Mouse (Mus musculus): ENCODE results near the gene Lamtor3. TPM values are rescaled to one million over a fixed set of nuclear protein-coding genes. Genes with fewer than 3 reads are reported as not detected.
"Not testable (repeated sequence)": the region's sequence is repeated elsewhere in the genome, so short reads cannot be mapped to it uniquely, and the experiment has no call there.

Gene Lamtor3
- total RNA-seq (2021): 10 to 100 TPM; 92.8 to 96.6 TPM

DNA sequence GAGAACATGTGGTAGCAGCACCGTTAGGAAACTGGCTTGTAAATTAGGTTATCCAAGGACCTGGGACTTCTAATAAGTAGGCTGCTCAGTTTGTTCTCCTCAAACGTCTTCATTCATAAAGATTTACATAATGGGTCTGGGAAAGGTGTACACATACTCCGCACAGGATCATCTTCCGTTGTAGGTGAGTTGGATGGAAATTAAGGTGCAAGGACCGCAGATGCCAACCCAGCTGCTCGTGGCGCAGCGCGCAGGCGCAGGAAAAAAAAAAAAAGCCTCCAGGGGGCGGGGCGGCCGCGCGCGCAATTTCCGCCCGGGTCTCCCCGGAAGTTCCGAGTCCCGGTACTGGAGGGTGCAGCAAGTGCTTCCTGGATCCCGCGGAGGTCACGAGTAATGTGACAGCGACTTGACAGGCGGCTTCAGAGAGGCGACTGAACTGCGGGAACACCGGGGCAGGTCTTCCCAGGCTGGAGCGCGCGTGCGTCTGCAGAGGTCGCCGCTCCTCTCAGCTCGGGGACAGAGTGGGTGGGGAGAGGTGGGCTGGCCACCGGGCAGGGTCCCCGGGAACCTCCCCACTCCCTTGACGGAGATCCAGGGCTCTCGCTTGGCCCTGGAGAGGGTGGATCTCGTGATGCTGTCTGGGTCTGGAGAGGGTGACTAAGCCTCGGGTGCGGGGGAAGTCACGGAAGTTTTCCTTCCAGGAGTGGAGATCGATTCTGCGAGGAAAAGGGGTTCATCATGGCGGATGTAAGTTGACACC is at the start of gene Lamtor3:
Gene Lamtor3, plus strand, starts transcription at position 335 of the 760 bp plus-strand sequence.
- peak; percentile 72 for DNase-seq (ENCODE audit: low spot score)

DNA sequence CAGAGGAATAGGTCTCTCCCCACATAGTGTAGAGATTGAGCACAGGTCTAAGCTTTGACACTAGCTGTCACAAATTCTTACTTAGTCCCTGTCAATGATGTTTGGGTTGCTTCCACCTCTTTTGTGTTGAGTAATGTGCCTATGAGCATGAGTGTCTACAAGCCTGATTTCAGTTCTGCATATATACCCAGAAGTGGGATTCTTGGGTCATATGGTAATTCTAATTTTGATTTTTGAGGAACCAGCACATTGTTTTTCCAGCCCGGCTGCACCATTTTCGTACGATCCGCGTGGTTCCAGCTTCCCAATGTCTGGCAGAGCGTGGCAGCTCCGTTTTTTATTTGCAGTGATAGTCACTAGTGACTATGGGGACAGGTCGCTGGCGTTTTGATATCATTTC is 48.9 kb upstream of the Lamtor3 start:
- no peak for DNase-seq (ENCODE audit: low spot score)
- intact Hi-C loops (cut with DNase I): loop anchor here (5.0 kb wide), 1 partner anchor 123 kb away; no protein-coding TSS in a partner anchor

More for the DNA sequence above, at the start of gene Lamtor3:
- intact Hi-C loops (cut with DNase I): loop anchor here (2.0 kb wide), 2 partner anchors 52 to 226 kb away; partner anchors contain the start of genes Dnajb14 and Mttp

DNA sequence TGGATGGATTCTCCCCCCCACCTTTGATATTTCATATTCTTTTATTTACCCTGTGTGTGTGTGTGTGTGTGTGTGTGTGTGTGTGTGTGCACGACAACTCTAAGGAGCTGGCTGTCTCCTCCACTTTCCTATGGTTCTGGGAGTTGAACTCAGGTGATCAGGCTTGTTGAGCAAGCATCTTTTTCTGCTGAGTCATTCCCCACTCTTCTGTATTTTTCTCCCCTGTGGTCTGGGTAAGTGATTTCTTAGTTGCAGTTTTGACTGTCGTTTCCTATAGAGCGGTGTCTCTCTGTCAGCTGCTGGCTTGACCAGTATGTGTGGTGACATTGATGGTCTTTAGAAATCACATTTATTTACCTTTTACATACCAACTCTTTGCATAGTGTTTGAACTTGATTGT is 39.0 kb upstream of the Lamtor3 start:
- no peak for DNase-seq (ENCODE audit: low spot score)
- intact Hi-C loops (cut with DNase I): no loop called here

DNA sequence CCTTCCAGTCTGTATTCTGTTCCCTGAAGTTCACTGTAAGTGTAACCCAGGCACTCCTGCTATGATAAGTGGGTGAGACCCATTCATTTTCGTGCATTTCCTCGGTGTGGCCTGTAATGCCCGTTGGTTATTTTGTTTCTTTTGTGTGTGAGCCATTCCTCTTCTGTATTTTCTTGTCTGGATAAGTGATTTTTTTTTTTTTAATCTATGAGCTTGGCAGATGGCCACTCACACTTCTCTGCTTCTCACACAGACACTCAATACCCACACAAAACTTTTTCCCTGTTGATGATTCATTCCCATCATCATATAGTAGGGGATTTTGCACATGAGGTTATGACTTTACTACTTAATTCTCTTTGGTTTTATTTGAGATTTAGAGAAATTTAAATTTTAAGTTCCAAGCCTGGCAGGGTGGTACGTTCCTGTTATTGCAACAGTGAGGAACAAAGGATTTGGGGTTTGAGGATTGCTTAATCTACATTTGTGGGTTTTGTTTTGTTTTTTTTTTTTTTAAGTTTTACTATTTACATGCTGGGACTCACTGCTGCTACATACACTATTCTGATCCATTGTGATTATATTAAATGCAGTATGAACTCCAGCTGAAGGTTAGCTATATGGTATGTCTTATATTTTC is 38.1 kb upstream of the Lamtor3 start:
- DNase-seq (ENCODE audit: low spot score): no peak
- intact Hi-C loops (cut with DNase I): no loop called here

DNA sequence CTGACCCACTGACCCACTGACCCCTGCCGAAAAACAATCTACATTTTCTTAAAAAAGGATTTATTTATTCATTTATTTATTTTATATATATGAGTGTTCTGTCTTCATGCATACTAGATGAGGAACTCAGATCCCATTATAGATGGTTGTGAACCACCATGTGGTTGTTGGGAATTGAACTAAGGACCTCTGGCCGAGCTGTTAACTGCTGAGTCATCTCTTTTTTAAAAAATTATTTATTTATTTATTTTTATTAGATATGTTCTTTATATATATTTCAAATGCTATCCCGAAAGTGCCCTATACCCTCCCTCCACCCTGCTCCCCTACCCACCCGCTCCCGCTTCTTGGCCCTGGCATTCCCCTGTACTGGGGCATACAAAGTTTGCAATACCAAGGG is 37.2 kb upstream of the Lamtor3 start:
- intact Hi-C loops (cut with DNase I): no loop called here
- no peak for DNase-seq (ENCODE audit: low spot score)

DNA sequence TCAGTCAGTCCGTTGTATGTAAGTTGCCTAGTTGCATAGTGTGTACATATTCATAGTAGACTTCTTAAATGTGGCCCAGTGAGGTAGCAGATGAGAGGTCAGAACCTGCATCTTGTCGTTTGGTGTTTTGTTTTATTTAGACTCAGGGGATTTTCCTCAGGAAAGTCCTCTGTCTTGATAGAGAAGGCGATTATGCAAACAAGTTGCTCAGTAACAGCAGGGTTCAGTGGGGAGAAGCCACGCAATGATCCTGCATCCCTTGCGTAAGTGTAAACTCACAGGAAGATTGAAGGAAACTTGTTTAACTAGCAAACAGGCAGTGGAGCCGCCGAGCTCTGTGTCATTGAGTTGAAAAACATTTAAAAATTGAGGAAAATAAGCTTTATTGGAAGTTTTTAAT is 30.3 kb upstream of the Lamtor3 start:
- DNase-seq (ENCODE audit: low spot score): no peak
- intact Hi-C loops (cut with DNase I): no loop called here

DNA sequence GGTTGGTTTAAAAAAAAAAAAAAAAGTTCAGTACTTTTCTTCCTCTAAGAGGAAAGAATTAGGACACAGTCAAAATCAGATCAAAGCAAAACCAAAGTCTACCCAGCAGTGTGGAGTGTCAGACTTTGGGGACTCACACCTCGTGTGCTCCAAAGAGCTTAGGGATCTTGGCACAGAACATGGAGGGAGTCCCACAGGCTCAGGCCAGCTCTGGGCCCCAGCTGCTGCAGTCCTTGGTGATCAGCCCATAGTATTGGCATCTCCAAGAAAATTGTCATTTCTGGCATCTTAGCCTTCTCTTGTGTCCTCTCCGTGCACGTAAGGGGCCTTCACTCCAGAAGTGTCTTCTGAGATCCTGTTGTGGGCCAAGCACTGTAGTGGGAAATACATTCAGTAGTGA is 27.2 kb upstream of the Lamtor3 start:
- DNase-seq (ENCODE audit: low spot score): no peak
- intact Hi-C loops (cut with DNase I): no loop called here

DNA sequence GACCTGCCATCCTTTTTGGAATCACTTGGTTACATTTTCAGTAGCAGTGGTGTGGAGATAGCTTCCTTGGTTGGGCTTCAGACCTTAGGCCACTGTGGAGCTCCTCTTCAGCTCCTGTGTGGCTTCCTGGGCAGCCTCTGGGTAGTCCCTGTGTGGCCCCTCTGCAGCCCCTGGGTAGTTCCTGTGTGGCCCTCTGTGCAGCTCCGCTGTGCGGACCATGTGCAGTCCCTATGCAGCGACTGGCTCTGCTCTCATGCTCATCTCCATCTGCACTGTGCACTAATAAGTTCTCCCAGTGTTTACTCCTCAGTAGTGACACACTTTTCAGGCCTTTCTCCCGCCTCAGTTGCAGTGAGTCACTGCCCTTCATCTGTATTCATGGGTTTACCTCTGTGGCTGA is 26.2 kb upstream of the Lamtor3 start:
- DNase-seq (ENCODE audit: low spot score): no peak
- intact Hi-C loops (cut with DNase I): no loop called here

DNA sequence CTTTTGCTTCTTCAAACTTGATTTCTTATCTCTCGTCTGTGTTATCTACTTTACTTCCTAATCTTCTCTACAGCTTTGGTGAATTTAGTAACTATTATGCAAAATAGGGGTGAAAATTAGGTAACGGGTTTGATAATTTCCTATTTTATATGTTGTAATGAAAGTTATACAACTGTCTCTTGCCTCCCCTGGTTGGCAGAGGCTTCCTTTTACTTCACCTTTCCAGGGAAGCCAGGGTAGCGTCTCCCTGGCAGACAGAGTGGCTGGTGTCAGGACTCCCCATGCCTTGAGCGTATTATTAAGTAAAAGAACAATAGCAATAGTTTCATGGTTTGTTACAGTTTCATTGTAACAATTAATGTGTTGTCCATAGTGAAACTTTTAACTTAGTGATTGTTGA is 24.5 kb upstream of the Lamtor3 start:
- intact Hi-C loops (cut with DNase I): no loop called here
- no peak for DNase-seq (ENCODE audit: low spot score)

DNA sequence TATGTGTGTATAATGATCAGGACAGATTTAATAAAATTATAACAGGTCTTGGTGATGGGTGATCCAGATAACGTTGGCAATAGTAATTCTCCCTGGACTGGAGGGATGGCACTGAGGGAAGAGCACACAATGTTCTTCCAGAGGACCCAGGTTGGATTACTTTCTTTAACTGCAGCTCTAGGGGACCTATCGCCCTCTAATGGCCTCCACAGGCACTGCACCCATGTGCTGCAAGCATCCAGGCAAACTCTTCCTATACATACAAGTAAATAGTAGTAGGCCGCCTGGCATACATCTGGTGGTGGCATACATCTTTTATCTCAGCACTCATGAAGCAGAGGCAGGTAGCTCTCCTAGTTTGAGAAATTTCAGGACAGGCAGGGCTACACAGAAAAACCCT is 23.1 kb upstream of the Lamtor3 start:
- intact Hi-C loops (cut with DNase I): no loop called here
- DNase-seq (ENCODE audit: low spot score): no peak

DNA sequence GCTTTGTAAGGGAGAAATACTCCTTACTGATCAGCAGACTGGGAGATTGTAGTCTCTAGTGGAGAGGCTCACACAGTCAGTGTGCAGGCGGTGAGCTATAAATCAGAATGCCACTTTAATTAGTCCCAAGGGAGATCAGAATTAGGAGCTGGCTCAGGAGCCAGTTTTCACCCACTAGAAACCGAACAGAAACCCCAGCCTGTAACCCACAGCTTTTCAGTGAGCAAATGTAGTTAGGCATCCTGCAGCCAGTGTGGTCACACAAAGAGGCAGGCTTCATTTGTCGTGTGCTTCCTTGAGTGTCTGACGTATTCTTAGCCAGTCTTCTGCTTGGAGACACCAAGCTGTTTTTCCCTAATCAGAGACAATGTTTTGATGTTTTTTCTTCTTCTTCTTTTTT is 21.9 kb upstream of the Lamtor3 start:
- no peak for DNase-seq (ENCODE audit: low spot score)
- intact Hi-C loops (cut with DNase I): no loop called here

DNA sequence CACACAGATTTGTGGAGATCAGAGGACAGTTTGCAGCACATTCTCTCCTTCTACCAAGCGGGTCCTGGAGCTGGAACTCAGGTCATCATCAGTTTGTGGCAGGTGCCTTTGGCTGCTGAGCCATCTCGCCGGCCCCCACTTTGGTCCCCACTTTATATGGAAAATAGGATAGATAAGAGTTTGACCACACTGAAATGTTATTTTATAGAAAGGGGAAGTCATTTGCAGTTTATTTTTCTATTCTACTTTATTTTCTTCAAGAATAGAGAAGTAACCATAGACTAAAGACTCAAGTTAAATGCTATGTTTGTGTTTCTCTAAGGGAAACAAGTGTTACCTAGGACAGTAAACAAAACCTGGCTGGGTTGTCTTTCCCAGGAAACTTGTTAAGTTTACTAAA is 21.4 kb upstream of the Lamtor3 start:
- DNase-seq (ENCODE audit: low spot score): no peak
- intact Hi-C loops (cut with DNase I): no loop called here

DNA sequence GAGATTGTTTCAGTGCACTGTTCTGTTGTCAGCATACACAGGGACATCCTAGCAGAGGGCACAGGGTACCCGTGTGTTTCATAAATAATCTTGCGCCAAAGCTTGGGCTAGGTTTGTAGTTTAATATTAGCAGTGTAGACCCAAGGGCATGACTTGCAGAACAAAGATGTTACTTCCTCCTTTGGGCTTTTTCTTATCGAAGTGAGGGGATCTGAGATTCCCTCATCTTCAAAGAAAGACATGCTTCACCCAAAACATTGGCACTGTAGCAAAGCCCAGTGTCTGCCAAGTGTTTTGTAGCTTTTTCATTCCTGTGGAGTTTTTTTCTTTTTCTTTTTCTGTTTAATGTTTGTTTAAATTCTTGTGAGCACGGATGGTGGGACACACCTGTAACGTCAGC is 20.6 kb upstream of the Lamtor3 start:
- intact Hi-C loops (cut with DNase I): no loop called here

DNA sequence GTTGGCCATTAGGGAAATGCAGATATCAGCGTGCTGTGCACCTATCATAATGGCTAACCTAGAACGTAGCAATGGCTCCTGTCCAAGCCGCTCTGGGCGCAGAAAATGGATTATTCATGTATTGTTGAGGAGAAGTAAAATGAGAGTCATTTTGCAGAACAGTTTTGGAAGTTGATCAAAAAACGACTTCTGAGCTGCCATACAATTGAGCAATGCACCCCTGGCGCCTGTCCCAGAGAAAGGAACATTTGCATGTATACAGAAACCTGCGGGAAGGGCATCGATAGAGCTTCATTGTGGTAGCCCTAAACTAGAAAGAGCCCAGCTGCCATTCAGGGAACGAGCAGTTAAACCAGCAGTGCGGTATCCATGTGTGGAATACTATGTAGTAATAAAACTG is 18.2 kb upstream of the Lamtor3 start:
- DNase-seq (ENCODE audit: low spot score): no peak
- intact Hi-C loops (cut with DNase I): no loop called here

More for the DNA sequence above, 20.6 kb upstream of the Lamtor3 start:
- DNase-seq (ENCODE audit: low spot score): no peak

DNA sequence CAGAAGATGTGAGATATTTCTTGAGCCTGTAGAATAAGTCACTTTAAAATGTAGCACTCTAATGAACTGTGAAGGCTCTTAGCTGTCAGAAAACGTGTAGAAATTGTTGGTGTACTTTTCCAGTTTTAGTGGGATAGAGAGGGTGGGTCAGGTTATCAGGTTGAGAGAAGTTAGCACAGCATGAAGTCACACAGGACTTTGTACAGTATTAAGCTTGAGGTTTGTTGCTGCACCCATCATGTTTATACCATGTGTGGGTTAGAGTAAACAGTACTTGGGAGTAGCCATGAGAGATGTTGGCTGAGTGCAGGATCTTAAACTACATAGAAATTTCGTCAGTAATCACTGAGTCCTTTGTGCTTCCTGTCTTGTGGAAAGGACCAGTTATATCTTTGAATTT is 5.2 kb upstream of the Lamtor3 start:
- no peak for DNase-seq (ENCODE audit: low spot score)
- intact Hi-C loops (cut with DNase I): no loop called here

DNA sequence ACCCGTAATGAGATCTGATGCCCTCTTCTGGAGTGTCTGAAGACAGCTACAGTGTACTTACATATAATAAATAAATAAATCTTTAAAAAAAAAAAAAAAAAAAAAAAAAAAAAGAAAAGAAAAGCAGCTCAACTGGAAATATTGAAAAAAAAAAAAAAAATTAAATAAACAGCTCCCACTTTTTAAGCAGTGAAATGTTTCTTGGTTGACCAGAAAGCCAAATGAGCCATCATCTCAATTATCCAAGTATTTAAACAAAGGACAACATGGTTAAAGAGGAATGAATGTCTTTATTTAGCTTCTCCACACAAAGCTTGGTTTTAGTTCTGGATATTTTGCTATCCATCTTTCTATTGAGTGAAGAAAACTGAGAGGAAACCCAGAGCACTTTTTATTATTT is 3.7 kb upstream of the Lamtor3 start:
- intact Hi-C loops (cut with DNase I); DNase-seq (ENCODE audit: low spot score): not testable (repeated sequence)

DNA sequence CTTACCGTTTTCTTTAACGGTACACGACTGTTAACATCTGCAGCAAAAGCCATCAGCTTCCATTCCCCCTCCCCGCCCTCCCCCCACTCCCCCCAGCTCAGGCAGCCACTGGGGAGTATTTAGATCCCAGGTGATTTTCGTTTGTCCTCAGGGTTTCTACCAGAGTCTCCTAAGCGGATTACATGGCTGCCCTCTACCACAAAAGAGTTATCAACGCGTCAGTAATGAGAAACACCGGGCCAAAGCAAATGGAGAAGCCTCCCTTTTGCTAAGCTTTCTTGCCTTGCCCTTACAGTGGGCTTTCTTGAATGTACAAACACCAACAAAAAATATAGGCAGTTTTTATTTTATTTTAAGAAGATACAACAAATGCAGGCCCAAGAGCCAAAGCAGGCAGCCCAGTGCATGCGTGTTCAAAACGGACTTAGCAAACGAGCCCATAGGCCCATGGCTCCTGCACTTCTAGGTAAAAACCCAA is 573 bp upstream of the Lamtor3 start:
- no peak for DNase-seq (ENCODE audit: low spot score)
- intact Hi-C loops (cut with DNase I): loop anchor here (2.0 kb wide), 2 partner anchors 51 to 227 kb away; partner anchors contain the start of genes Dnajb14 and Mttp

DNA sequence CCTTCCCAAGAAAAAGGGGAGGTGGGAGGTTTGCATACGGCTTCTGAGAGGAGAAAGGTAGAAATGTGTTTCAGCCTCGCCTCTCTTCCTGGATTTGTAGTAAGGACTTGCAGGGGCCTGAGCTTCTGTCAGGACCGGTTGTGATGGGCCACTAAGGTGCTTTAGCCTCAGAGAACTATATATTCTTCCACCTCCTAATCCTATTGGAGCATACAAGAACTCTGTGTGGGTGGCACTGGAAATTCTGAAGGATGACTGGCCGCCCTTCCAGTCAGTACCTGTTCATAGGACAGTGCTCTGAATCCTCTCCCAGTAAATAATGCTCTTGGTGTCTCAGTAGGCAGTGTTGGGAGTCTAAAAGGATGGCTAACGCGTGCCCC is 616 bp downstream of the Lamtor3 start:
- no peak for DNase-seq (ENCODE audit: low spot score)
- intact Hi-C loops (cut with DNase I): loop anchor here (2.0 kb wide), 2 partner anchors 52 to 226 kb away; partner anchors contain the start of genes Dnajb14 and Mttp

DNA sequence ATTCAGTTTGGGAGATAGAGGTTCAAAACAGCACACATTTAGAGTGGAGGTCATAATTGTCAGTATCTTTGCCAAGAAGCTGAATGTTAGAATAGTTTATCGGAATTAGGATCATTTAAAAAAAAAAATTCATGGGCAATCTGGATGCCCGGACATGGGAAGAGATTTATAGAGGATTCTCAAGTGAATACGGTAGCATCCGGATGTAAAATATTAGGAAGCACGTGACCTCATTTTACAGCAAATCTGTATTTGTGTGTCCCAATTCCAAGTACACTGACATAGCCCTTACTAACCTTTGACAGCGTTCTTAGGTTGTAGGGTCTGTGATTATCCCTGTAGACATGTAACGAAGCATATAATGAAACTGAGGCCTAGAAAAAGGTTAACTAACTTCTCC is 1.1 kb downstream of the Lamtor3 start:
- DNase-seq (ENCODE audit: low spot score): no peak
- intact Hi-C loops (cut with DNase I): loop anchor here (2.0 kb wide), 2 partner anchors 53 to 225 kb away; partner anchors contain the start of genes Dnajb14 and Mttp

DNA sequence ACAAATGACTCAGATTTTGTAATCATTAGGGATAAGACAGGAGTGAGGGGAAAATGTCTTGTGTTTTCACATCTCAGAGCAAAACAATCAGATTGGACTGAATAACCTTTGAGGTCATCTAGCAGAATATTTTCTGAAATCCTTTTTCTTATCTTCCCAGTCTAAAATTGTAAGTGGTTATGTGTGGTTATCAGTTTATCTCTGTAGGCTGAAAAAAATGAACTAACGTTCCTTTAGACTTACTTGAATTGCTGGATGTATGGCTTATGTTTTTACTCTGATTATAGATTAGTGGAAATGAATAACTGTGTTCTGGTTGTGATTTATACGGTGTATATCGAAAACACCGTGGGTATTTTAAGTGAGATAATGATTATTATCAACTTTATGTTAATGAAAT is 2.3 kb downstream of the Lamtor3 start:
- intact Hi-C loops (cut with DNase I): no loop called here
- DNase-seq (ENCODE audit: low spot score): no peak

DNA sequence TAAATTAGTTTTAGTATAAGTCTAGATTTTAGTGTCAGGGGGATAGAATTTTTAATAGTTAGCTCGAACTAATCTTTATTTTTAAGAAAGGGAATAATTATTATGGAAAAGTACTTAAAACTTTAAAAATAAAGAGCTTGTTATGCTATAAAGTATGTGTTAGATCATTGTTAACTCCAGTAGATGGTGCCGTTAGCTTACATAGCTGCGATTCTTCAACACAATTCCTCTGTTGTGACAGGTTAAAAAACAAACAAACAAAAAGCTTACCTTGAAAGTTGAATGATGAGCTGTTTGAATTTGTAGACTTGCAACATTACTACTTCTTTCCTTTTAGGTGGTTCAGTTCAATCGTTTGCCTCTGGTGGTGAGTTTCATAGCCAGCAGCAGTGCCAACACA is 8.7 kb downstream of the Lamtor3 start:
- intact Hi-C loops (cut with DNase I): no loop called here
- DNase-seq (ENCODE audit: low spot score): no peak

Data from heart, postnatal 25 days (tissue).